Mouse (Mus musculus) adrenal gland, adult 18-20 months (tissue): ENCODE results near the gene Midn. TPM values are rescaled to one million over a fixed set of nuclear protein-coding genes. Genes with fewer than 3 reads are reported as not detected.

Experiments used
- DNase-seq, 2 experiments: peaks; one replicate each; pipeline ENCODE4 v3.0.0; 2021 to 2022; ENCODE audit warnings: low spot score in 2 of 2
- long read RNA-seq, 2 experiments: library from polyadenylated mRNA; stranded (forward); transcript quantifications; one replicate each; pipeline ENCODE4 v2.0.0; 2021
- total RNA-seq, 2 experiments: library from RNA; stranded (reverse); gene quantifications; 1 replicate in 1 of 2; 2 replicates in 1 of 2; pipeline ENCODE4 v1.2.3; 2021

The Midn gene
- 10 to 100 TPM; 64.8 to 82.0 TPM for total RNA-seq
- long read RNA-seq, experiment 1, partial matches to known transcripts: 0 of 3 reads
- long read RNA-seq, experiment 1, other reads (novel, unspliced or antisense): 2 of 3 reads
- long read RNA-seq, experiment 2, partial matches to known transcripts: 1 of 6 reads
- long read RNA-seq, experiment 2, other reads (novel, unspliced or antisense): 5 of 6 reads

GRCm38 (mm10) chr10:80147719-80148601 is at the start of gene Midn:
Gene Midn, plus strand, starts transcription at chr10:80148272.
- peak; percentile 89 to 93 for DNase-seq

- DNase-seq: peak in 1 of 2 experiments; percentile 31
Observed at GRCm38 (mm10) chr10:80098630-80099029, 49.4 kb upstream of the Midn start.

DNA sequence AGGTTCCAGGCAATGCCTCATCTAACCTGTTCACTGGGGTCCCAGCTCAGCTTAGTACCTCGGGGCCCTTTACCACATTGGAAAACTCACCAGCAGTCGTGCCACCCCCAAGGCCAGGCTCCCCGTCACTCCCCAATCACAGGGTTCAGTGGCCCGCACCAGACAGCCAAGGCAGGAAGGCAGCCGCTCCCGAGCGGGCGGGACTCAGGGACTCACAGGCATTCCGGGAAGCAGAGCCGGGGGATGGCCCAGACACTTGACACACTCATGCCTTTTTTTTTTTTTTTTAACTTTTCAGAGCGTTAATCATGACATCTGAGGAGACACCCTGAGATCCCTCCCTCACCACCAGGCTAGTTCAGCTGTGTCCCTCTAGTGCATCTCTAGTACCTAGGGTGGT is 47.1 kb upstream of the Midn start:
- peak; percentile 46 to 54 for DNase-seq

DNA sequence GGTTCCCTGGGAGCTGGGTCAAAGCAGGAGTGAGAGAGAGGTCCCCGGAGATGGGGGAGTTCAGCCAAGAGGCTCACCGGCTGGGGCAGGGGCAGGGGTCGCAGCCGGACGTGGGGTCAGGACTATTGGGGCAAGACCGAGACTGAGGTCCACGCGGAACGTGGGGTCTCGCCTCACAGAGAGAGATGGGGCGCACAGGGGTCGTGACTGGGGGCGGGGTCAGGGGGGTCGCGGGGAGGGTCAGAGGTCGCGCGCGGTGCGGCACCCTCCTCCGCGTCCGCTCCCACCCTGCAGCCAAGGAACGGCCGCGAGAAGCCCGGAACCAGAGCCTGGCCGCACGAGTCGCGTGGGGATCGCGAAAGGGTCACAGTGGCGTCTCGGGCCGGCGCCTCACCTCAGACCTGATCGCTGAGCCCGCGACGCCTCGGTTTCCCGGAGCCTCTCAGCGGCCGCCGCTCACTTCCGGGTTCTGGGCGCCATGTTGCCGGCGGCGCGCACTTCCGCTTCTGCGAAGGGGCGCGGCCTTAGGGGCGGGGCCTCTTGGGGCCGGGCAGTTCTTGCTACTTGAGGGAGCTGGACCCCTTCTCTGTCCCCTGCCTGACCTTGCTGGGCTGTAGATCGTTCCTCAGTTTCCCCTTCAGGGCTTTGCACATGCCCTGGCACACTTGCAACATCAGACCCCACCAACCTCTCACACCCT is 45.7 kb upstream of the Midn start:
- peak; percentile 85 to 92 for DNase-seq

- DNase-seq: no peak
Observed at GRCm38 (mm10) chr10:80103032-80103431, 45.0 kb upstream of the Midn start.

- DNase-seq: no peak
Observed at GRCm38 (mm10) chr10:80104181-80104580, 43.9 kb upstream of the Midn start.

GRCm38 (mm10) chr10:80105460-80105859 is 42.6 kb upstream of the Midn start, which contains the start of gene Sbno2:
Gene Sbno2, minus strand, starts transcription at chr10:80105571.
- no peak for DNase-seq

DNA sequence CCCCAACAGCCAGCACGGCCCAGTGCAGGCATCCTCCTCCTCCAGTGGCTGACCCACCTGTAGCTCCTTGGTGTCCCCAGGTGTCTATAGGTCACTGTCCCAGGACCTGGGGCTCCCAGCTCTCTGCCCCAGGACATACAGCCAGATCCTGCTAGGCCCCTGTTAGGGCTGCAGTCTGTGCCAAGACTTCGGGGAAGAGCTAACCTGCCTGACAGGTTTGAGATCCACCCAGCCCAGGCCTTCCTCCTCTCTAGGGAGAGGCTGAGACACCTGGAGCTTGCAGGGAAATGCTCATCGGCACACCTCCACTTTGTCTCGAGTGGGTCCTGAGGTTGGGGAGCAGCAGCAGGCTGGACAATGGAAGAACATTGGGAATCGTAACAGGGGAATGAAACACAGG is 42.1 kb upstream of the Midn start:
- DNase-seq: no peak

GRCm38 (mm10) chr10:80107678-80108077 is 40.4 kb upstream of the Midn start:
- DNase-seq: peak in 1 of 2 experiments; percentile 43

DNA sequence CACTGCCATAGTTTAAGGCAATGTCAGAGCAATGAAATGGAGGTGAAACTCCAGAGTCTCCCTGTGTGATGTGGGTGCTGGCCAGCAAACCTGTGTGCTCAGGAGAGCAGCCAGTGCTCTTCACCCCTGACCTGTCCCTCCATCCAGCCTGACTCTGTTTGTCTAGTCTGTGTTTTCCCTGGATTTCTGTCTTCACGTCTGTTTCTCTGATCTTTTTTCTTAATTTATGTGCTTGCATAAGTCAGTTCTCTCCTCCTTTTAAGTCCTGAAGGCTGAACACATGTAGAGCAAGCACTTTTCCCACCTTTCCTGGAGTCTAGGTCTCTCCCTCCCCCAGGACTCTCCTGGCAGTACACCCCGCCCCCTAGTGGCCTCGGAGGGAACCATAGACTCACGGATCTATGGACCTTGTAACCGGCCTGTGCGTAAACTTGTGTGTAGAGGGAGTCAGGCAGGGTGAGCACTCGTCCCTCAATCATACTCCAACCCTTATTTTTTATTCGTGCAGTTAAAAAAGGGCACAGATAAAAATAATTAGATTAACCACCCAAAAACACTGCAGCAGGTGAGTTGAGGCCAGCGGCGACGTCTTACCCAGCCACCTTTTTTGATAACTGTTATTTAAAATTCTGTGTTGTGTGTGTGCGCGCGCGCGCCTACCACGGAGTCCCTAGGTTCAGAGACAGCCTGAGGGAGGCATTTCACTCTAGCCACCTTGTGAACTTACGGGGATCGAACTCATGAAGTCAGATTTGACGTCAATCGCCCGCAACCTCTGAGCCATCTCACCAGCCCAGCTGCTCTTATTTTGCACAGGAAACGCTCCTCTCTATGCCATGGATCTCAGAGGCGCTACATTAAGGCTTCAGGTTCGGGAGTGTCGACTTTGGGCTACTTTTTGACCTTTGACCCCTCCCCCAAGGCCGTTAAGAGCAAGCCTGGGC is 33.5 kb upstream of the Midn start:
- DNase-seq: peak; percentile 94 to 97

GRCm38 (mm10) chr10:80115290-80115943 is 32.7 kb upstream of the Midn start, which contains the start of gene Stk11:
Gene Stk11, plus strand, starts transcription at chr10:80115803.
- peak; percentile 93 to 95 for DNase-seq

DNA sequence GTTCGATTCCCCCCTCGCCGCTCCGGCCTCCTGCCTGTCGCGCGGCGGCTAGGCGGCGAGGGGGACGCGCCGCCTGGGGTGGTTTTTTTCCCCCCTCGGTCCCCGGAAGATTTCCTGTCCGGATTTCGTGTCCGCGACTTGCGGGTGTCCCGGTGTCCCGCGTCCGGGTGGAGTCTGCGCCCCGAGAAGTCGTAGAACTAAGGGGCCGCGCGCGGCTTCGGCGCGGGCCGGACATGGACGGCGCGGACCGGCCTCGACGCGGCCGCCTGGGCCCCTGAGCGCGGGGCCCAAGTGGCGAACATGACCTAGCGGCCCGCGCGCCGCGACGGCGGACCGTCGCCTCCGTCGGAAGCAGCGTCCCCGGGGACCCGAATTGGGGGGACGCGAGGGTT is 32.1 kb upstream of the Midn start:
- no peak for DNase-seq

DNA sequence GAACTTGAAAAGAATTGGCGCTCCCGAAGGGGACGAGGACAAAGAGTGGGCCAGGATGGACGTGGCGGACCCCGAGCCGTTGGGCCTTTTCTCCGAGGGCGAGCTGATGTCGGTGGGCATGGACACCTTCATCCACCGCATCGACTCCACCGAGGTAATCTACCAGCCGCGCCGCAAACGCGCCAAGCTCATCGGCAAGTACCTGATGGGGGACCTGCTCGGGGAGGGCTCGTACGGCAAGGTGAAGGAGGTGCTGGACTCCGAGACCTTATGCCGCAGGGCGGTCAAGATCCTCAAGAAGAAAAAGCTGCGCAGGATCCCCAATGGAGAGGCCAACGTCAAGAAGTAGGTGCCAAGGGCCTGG is 31.5 kb upstream of the Midn start:
- DNase-seq: no peak

DNA sequence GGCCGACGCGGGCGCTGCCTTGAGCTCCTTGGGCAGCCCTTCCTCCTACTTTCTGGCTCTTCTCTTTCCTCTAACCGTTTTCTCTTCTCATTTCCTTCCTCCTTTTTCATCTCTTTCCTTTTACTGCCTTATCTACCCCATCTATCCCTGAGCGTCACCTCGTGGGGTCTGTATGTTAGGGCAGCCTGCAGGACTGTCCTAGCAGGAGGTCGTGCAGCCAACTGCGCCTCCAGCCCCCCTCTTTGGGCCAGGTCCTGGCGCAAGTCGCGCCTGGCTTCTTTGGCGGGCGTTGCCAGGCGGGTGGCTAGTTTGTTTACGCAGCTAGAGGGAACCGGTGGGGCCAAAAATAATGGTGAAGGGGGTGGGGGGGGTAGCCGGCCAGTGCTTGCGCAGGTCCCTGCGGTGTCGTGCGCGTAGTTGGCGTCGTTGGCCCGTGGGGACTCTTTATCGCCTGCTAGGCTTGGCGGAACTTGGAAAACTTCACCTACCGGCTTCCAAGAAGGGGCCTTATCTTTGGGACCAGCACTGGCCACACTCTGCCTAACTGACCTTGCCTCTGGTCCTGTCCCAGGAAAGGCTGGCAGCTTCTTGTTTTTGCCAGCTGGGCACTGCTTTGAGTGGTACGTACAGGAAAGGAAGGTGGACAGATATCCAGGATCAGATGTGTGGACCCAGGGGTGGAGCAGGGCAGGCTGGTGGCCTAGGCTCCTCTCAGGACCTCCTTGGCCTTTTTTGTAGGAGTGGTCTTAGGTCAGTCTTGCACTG is 31.0 kb upstream of the Midn start:
- no peak for DNase-seq

GRCm38 (mm10) chr10:80117736-80118135 is 30.3 kb upstream of the Midn start:
- DNase-seq: no peak

- no peak for DNase-seq
Observed at GRCm38 (mm10) chr10:80118552-80118951, 29.5 kb upstream of the Midn start.

- DNase-seq: no peak
Observed at GRCm38 (mm10) chr10:80120146-80120545, 27.9 kb upstream of the Midn start.

DNA sequence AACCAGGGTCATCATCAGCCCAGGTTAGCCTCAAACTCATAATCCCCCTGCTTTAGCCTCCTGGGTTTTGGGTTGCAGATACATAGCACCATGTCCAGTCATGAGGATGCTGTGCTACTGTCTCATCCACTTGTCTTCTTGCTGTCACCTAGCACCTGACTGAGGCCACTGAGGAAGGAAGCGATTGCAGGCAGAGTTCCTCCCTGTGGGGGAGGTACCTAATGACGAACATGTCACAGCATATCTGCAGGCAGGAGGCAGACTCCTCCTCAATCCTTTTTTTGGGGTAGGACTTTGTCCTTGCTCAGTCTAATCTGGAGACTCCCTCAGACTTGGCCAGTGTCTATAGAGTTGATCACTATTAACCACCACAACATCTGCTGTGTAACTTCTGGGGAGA is 26.4 kb upstream of the Midn start:
- DNase-seq: no peak

GRCm38 (mm10) chr10:80123932-80124562 is 24.0 kb upstream of the Midn start:
- DNase-seq: no peak
